Mouse (Mus musculus): Measurements from ENCODE around the gene F13a1. TPM values are rescaled to one million over a fixed set of nuclear protein-coding genes. Genes with fewer than 3 reads are reported as not detected.

F13a1 gene
- 0.29 and 0.63 TPM in 2 replicates for polyA plus RNA-seq (2012; rRNA removed)

GRCm38 (mm10) chr13:37050126-37050525 is at the start of gene F13a1:
Gene F13a1, minus strand, starts transcription at chr13:37050244.

